ENCODE assay signal across 17 mouse cellular contexts in the genomic region with DNA sequence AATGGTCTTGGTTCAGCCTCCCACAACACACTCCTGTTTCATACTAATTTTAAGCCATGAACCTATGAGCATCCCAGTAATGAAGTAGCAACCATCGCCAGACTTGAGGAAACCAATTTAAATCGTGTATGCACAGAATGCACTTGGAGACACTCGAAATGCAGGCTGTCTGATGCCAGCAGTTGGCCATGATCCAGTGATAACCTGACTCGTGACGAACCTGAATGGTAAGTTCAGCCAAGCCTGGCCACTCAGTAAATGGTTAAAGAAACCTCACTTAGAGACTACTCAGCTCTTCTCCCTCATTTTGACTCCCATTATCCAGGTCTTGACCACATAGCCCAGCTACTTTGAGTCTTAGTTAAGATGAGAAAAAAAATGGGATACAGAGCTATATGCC. TPM values are rescaled to one million over a fixed set of nuclear protein-coding genes. Genes with fewer than 3 reads are reported as not detected.
DNase-seq lines count a peak whose midpoint lies in the region; ATAC-seq lines count a peak whose summit lies in the region.
"Had no signal": no experiment of that assay in that cellular context is flagged by ENCODE, and none has a peak within 500 bp of the region (broad histone marks: within the 10 kb centered on the region; RNA-seq: fewer than 3 reads in every experiment).

No protein-coding gene starts in this region.

- H3K27ac ChIP-seq in kidney, embryonic 16.5 days (ENCODE audit: low read length): no peak overlapping the region
- H3K27ac ChIP-seq: embryonic facial prominence, embryonic 12.5 days; forebrain, embryonic 15.5 days; hindbrain, embryonic 10.5 days; hindbrain, embryonic 14.5 days had no signal

- DNase-seq in kidney, adult 18-20 months: peak; percentile 54
- peak; percentile 48 to 65 for DNase-seq in kidney, adult 8-10 months
- DNase-seq in kidney, postnatal 14 days: peak; percentile 55
- no peak for DNase-seq in urinary bladder, adult 2 months (ENCODE audit: low spot score)
- DNase-seq in gastrocnemius, postnatal 14 days: no peak
- DNase-seq: adrenal gland, adult 2 months; adrenal gland, postnatal 25 days; cerebellum, adult 9-10 months; gastrocnemius, postnatal 25 days had no signal

- H3K9me3 ChIP-seq in kidney, embryonic 16.5 days (ENCODE audit: low read length): no peaks in the 10 kb centered on the region
- H3K9me3 ChIP-seq: embryonic facial prominence, embryonic 12.5 days; forebrain, embryonic 15.5 days; heart, embryonic 12.5 days; hindbrain, embryonic 10.5 days had no signal

- H3K4me3 ChIP-seq in kidney, embryonic 16.5 days (ENCODE audit: low read length): no peak overlapping the region
- H3K4me3 ChIP-seq: embryonic facial prominence, embryonic 12.5 days; forebrain, embryonic 15.5 days; heart, embryonic 12.5 days; hindbrain, embryonic 10.5 days had no signal

- H3K27me3 ChIP-seq in kidney, embryonic 16.5 days (ENCODE audit: insufficient read depth, low read length): no peaks in the 10 kb centered on the region
- H3K27me3 ChIP-seq: CH12.LX; embryonic facial prominence, embryonic 12.5 days; forebrain, embryonic 15.5 days; heart, embryonic 12.5 days; Patski had no signal

- ATAC-seq in kidney, embryonic 16.5 days (ENCODE audit: low FRiP score, low TSS enrichment): no peak
- ATAC-seq: forebrain, embryonic 15.5 days; Patski had no signal

- intact Hi-C loops in gastrocnemius, postnatal 14 days (cut with DNase I; ENCODE audit: low total_unique reads): loop anchor here (5.0 kb wide), 1 partner anchor 538 kb away; no protein-coding TSS in a partner anchor

- H3K4me1 ChIP-seq in kidney, embryonic 16.5 days (ENCODE audit: insufficient read depth, low read length): no peaks in the 10 kb centered on the region
- H3K4me1 ChIP-seq: embryonic facial prominence, embryonic 12.5 days; forebrain, embryonic 15.5 days; heart, embryonic 12.5 days; hindbrain, embryonic 10.5 days had no signal

- no peaks in the 10 kb centered on the region for H3K36me3 ChIP-seq in kidney, embryonic 16.5 days (ENCODE audit: insufficient read depth, low read length)
- H3K36me3 ChIP-seq: embryonic facial prominence, embryonic 12.5 days; forebrain, embryonic 15.5 days had no signal

- no peak overlapping the region for H3K9ac ChIP-seq in kidney, embryonic 16.5 days (replicated peaks; ENCODE audit: low read length)
- H3K9ac ChIP-seq: embryonic facial prominence, embryonic 12.5 days; forebrain, embryonic 15.5 days; heart, embryonic 12.5 days; hindbrain, embryonic 14.5 days had no signal

- WGBS in kidney, embryonic 16.5 days: 76% methylated on average over 5 of the region's 5 CpGs

- no peak overlapping the region for H3K4me2 ChIP-seq in kidney, embryonic 16.5 days (replicated peaks; ENCODE audit: low read depth, low read length)
- H3K4me2 ChIP-seq: embryonic facial prominence, embryonic 12.5 days; forebrain, embryonic 15.5 days; heart, embryonic 12.5 days; hindbrain, embryonic 14.5 days had no signal

RNA-seq across cellular contexts. Expression of gene Dnajc6, which starts 27.2 kb away (rescaled TPM):
- 1.8 and 2.2 TPM in 2 replicates for polyA plus RNA-seq in kidney, embryonic 16.5 days (2015; fragmentation: Nextera tagmentation; extraction: Ambion mirVana)
- polyA plus RNA-seq in urinary bladder, adult 2 months (2012; rRNA removed): 3.4 TPM in 2 replicates
- total RNA-seq in gastrocnemius, postnatal 14 days (2021): under 1 TPM; 0.62 to 0.64 TPM
- total RNA-seq: CH12.LX had no signal

RNA-seq across cellular contexts. Expression of gene Ak4, which starts 50.2 kb away (rescaled TPM):
- 21.0 and 23.8 TPM in 2 replicates for polyA plus RNA-seq in kidney, embryonic 16.5 days (2015; fragmentation: Nextera tagmentation; extraction: Ambion mirVana)
- polyA plus RNA-seq in urinary bladder, adult 2 months (2012; rRNA removed): 9.5 and 9.8 TPM in 2 replicates
- 1 to 10 TPM; 3.4 to 4.9 TPM for total RNA-seq in gastrocnemius, postnatal 14 days (2021)

Comparison
In these comparisons a context has a peak if more than half of its experiments do, and no peak if none do; other contexts are left out.
1. DNase-seq: peak in kidney, adult 18-20 months (single experiment), kidney, adult 8-10 months (2 of 2) and kidney, postnatal 14 days (single experiment); none in urinary bladder, adult 2 months (single experiment) and gastrocnemius, postnatal 14 days (single experiment).